Mouse (Mus musculus) C2C12 (cell line): Measurements from ENCODE around the gene Pmp22. TPM values are rescaled to one million over a fixed set of nuclear protein-coding genes. Genes with fewer than 3 reads are reported as not detected.

Experiments
- H3K27me3 ChIP-seq: one replicate; pipeline ENCODE4 v1.6.1; 2011; ENCODE audit not compliant: control insufficient read depth, insufficient read depth, insufficient read length
- H3K36me3 ChIP-seq: one replicate; pipeline ENCODE4 v1.6.1; 2011; ENCODE audit not compliant: control insufficient read depth, insufficient read depth
- H3K4me3 ChIP-seq: one replicate; pipeline ENCODE4 v1.5.1; 2011; ENCODE audit warnings: mild to moderate bottlenecking, control low read depth; ENCODE audit not compliant: poor library complexity, insufficient read depth, severe bottlenecking
- H3K79me2 ChIP-seq: one replicate; pipeline ENCODE4 v1.6.1; 2011; ENCODE audit not compliant: control insufficient read depth, insufficient read depth
- H3K79me3 ChIP-seq: one replicate; pipeline ENCODE4 v1.6.1; 2011; ENCODE audit warnings: low read depth, control low read depth
- H3ac ChIP-seq: one replicate; pipeline ENCODE3; 2011; ENCODE audit warnings: low read depth; ENCODE audit not compliant: control insufficient read depth, insufficient read length
- CEBPB ChIP-seq: IDR thresholded peaks from one replicate; pipeline ENCODE4 v1.6.1; 2011; ENCODE audit warnings: low read depth, mild to moderate bottlenecking, control low read depth, moderate library complexity
- CTCF ChIP-seq: IDR thresholded peaks from one replicate; pipeline ENCODE4 v1.5.1; 2011; ENCODE audit not compliant: control insufficient read depth, insufficient read depth, insufficient read length
- FOSL1 ChIP-seq: IDR thresholded peaks from one replicate; pipeline ENCODE4 v1.8.0; 2011; ENCODE audit warnings: mild to moderate bottlenecking, low read length; ENCODE audit not compliant: poor library complexity, insufficient read depth, severe bottlenecking
- MAX ChIP-seq: IDR thresholded peaks from one replicate; pipeline ENCODE4 v1.6.1; 2011; ENCODE audit warnings: mild to moderate bottlenecking, control low read depth
- MYOD1 ChIP-seq: IDR thresholded peaks from one replicate; pipeline ENCODE4 v1.6.1; 2011; ENCODE audit warnings: low read depth; ENCODE audit not compliant: control insufficient read depth, insufficient read length
- MYOG ChIP-seq: IDR thresholded peaks from one replicate; pipeline ENCODE4 v1.6.1; 2011; ENCODE audit not compliant: control insufficient read depth, insufficient read length; ENCODE audit errors: extremely low read depth
- USF1 ChIP-seq: IDR thresholded peaks from one replicate; pipeline ENCODE4 v1.6.1; 2011; ENCODE audit warnings: low read depth, mild to moderate bottlenecking, control low read depth, moderate library complexity
- polyA plus RNA-seq: library from polyadenylated mRNA; unstranded; fragments of >200 nt; fragmentation: generic; extraction: Trizol; gene quantifications from one replicate; pipeline ENCODE4 v1.2.1, GENCODE M21; 2012; ENCODE audit warnings: missing spikeins

Pmp22 gene
- polyA plus RNA-seq, 1 experiment = 56.7 TPM

DNA sequence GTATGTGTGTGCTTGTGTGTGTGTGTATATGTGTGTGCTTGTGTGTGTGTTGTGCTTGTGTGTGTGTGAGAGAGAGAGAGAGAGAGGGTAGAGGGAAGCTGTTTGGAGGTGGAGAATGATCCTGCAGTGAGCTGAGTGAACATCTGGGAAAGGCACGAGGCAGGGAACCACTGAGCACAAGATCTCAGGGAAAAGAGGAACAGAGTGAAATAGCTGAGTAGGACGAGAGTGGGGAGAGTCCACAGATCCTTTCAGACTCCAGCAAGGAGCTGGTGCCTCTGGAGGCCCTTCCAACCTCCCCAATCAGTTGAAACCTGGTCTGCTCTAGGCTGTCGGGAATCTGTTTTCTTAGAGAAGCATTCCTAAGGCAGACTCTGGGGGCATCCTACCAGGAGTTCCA is 10.0 kb downstream of the Pmp22 start:
- Histone ChIP-seq H3ac (no peak overlapping the region), H3K79me3 (no peaks in the 10 kb centered on the region), H3K79me2 (no peaks in the 10 kb centered on the region), H3K4me3 (no peak overlapping the region), H3K36me3 (peaks cover 61% of the 10 kb centered on the region), H3K27me3 (no peaks in the 10 kb centered on the region)
- TF ChIP-seq MAX = no peak
- TF ChIP-seq USF1 = no peak
- no peak for TF ChIP-seq CEBPB
- TF ChIP-seq MYOG = no peak
- no peak for TF ChIP-seq FOSL1
- no peak for TF ChIP-seq CTCF
- no peak for TF ChIP-seq MYOD1

- H3K36me3 ChIP-seq = peaks cover 53% of the 10 kb centered on the region
- no peak overlapping the region for H3ac ChIP-seq
- H3K79me3 ChIP-seq = peaks cover 2% of the 10 kb centered on the region
- H3K79me2 ChIP-seq = peaks cover 12% of the 10 kb centered on the region
- H3K4me3 ChIP-seq = no peak overlapping the region
- H3K27me3 ChIP-seq = no peaks in the 10 kb centered on the region
- no peak for TF ChIP-seq CTCF
- no peak for TF ChIP-seq MYOG
- no peak for TF ChIP-seq FOSL1
- TF ChIP-seq CEBPB = no peak
- no peak for TF ChIP-seq MAX
- TF ChIP-seq USF1 = no peak
- no peak for TF ChIP-seq MYOD1
These were observed 13.5 kb downstream of the Pmp22 start for GRCm38 (mm10) chr11:63142311-63142710.

- no peak for TF ChIP-seq MYOD1
- no peak for TF ChIP-seq CTCF
- no peak for TF ChIP-seq MYOG
- TF ChIP-seq MAX = no peak
- no peak for TF ChIP-seq CEBPB
- TF ChIP-seq FOSL1 = no peak
- no peak for TF ChIP-seq USF1
- H3K79me2 ChIP-seq = peaks cover 12% of the 10 kb centered on the region
- peaks cover 50% of the 10 kb centered on the region for H3K36me3 ChIP-seq
- no peaks in the 10 kb centered on the region for H3K27me3 ChIP-seq
- H3K79me3 ChIP-seq = peaks cover 2% of the 10 kb centered on the region
- H3K4me3 ChIP-seq = no peak overlapping the region
- H3ac ChIP-seq = no peak overlapping the region
These were observed 14.0 kb downstream of the Pmp22 start for GRCm38 (mm10) chr11:63142816-63143215.

DNA sequence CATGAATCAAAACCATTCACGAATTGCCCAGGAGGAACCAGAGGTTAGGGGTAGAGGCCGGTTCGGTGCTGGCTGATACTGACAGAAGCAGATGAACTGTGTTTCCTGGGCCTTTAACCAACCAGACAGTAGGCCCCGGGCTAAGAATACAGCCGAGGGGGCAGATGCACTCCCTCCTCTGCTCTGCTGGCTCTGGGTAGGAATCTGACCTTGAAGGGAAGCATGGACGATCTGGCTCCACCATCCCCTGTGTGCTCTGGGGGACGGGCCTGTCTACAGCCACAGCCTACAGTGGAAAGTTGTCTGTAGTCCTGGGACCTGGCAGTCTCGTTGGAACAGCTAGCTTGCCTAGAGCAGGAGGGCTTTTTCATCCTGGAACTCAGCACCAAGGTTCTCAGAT is 14.7 kb downstream of the Pmp22 start:
- H3K4me3 ChIP-seq = no peak overlapping the region
- TF ChIP-seq CTCF (no peak), FOSL1 (no peak), MYOD1 (no peak), USF1 (no peak), MAX (no peak), MYOG (no peak), CEBPB (no peak)
- H3K79me3 ChIP-seq = peaks cover 2% of the 10 kb centered on the region
- H3K27me3 ChIP-seq = no peaks in the 10 kb centered on the region
- H3ac ChIP-seq = no peak overlapping the region
- peaks cover 48% of the 10 kb centered on the region for H3K36me3 ChIP-seq
- peaks cover 17% of the 10 kb centered on the region for H3K79me2 ChIP-seq

GRCm38 (mm10) chr11:63146601-63147000 is 17.8 kb downstream of the Pmp22 start:
- Histone ChIP-seq H3ac (no peak overlapping the region), H3K36me3 (peaks cover 54% of the 10 kb centered on the region), H3K79me2 (peaks cover 17% of the 10 kb centered on the region), H3K27me3 (no peaks in the 10 kb centered on the region), H3K79me3 (peaks cover 4% of the 10 kb centered on the region), H3K4me3 (no peak overlapping the region)
- TF ChIP-seq MAX = no peak

GRCm38 (mm10) chr11:63148276-63148675 is 19.5 kb downstream of the Pmp22 start:
- H3K36me3 ChIP-seq = peaks cover 64% of the 10 kb centered on the region
- no peak overlapping the region for H3ac ChIP-seq
- TF ChIP-seq MYOG (no peak), USF1 (no peak), FOSL1 (no peak), MAX (no peak), CTCF (no peak), CEBPB (no peak), MYOD1 (no peak)
- no peaks in the 10 kb centered on the region for H3K27me3 ChIP-seq
- peaks cover 4% of the 10 kb centered on the region for H3K79me3 ChIP-seq
- peaks cover 17% of the 10 kb centered on the region for H3K79me2 ChIP-seq
- no peak overlapping the region for H3K4me3 ChIP-seq
